Mouse (Mus musculus): ENCODE results near the gene Ttll2. TPM values are rescaled to one million over a fixed set of nuclear protein-coding genes. Genes with fewer than 3 reads are reported as not detected.
"Not testable (repeated sequence)": the region's sequence is repeated elsewhere in the genome, so short reads cannot be mapped to it uniquely, and the experiment has no call there.

The Ttll2 gene
- polyA plus RNA-seq, 1 experiment from 2014 or later: not detected

DNA sequence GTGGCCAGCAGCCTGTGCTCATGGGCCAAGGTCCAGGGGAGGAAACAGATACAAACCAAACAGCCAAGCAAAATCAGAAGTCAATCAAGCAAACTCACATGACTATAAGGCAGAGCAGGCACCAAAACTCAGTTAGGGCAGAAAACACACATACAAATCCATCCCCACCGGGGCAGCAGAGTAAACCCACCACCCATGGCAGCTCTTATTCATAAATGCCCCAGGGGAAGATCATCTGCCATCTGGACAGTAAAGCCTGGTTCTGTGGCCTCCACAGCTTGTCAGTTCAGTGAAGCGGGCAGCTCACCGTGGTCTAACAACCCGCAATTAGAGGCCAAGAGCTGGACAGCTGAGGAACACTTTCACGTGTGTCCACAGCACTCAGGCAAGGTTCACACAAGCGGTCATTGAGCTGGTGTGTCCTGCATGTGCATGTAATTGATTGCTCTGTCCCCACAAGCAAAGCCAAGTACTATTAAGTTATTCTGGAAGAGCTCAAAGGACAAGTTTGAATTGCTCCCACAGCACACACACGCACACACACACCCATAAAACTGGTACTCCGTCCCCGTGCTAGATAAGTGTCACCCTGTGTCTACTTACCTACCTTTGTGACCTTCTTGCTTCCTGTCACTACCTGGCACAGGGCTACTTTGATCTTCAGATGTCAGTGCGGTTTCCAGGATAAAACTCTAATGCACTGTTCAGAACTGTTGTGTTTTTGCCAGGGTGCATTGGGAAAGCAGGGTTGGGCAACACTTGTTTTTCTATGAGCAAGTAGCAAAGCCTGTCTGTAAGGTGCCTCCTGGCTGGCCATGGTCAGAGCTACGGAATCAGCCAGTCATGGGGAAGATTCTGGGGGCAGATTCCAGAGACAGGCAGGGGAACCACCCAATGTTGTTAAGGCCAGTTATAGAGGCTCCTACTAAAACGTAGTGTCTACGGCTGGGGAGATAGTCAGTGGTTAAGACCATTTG, 31.0 kb upstream of the Ttll2 start:
- WGBS: 79% methylated on average over 12 of the region's 13 CpGs
- H3K4me1 ChIP-seq; H3K4me3 ChIP-seq; H3K27me3 ChIP-seq; H3K27ac ChIP-seq; ATAC-seq (ENCODE audit: insufficient number of reproducible peaks, insufficient read depth, low FRiP score, low TSS enrichment, low read depth); H3K4me2 ChIP-seq; H3K36me3 ChIP-seq; H3K9ac ChIP-seq; H3K9me3 ChIP-seq: not testable (repeated sequence)

GRCm38 (mm10) chr17:7382711-7383110, 30.2 kb upstream of the Ttll2 start:
- H3K9ac ChIP-seq; H3K36me3 ChIP-seq; H3K9me3 ChIP-seq; H3K27me3 ChIP-seq; H3K4me2 ChIP-seq; H3K27ac ChIP-seq; ATAC-seq (ENCODE audit: insufficient number of reproducible peaks, insufficient read depth, low FRiP score, low TSS enrichment, low read depth); H3K4me3 ChIP-seq; H3K4me1 ChIP-seq: not testable (repeated sequence)
- WGBS: 92% methylated on average over 1 of the region's 3 CpGs

- not testable (repeated sequence) for H3K9me3 ChIP-seq; ATAC-seq (ENCODE audit: insufficient number of reproducible peaks, insufficient read depth, low FRiP score, low TSS enrichment, low read depth); H3K27me3 ChIP-seq; H3K4me1 ChIP-seq; H3K4me3 ChIP-seq; H3K4me2 ChIP-seq; H3K27ac ChIP-seq; H3K9ac ChIP-seq; H3K36me3 ChIP-seq
- 28% methylated on average over 2 of the region's 3 CpGs for WGBS
These were observed 25.4 kb upstream of the Ttll2 start for GRCm38 (mm10) chr17:7377907-7378306.

- 92% methylated on average over 1 of the region's 3 CpGs for WGBS
- not testable (repeated sequence) for H3K27me3 ChIP-seq, H3K9me3 ChIP-seq, H3K4me2 ChIP-seq, H3K36me3 ChIP-seq, H3K9ac ChIP-seq, H3K4me3 ChIP-seq, H3K27ac ChIP-seq, H3K4me1 ChIP-seq
- ATAC-seq (ENCODE audit: insufficient number of reproducible peaks, insufficient read depth, low FRiP score, low TSS enrichment, low read depth): peak; percentile 50; the same call in 1 of the 2 replicates
These were observed 24.6 kb upstream of the Ttll2 start for GRCm38 (mm10) chr17:7376951-7377700.

GRCm38 (mm10) chr17:7371879-7372278, 19.4 kb upstream of the Ttll2 start, which contains the start of gene Gm49630:
Gene Gm49630, minus strand, starts transcription at chr17:7371979.
- H3K4me2 ChIP-seq; H3K4me1 ChIP-seq; H3K27ac ChIP-seq; H3K9ac ChIP-seq; H3K4me3 ChIP-seq; H3K27me3 ChIP-seq; H3K9me3 ChIP-seq; ATAC-seq (ENCODE audit: insufficient number of reproducible peaks, insufficient read depth, low FRiP score, low TSS enrichment, low read depth); H3K36me3 ChIP-seq: not testable (repeated sequence)
- WGBS: 87% methylated on average over 3 of the region's 5 CpGs

GRCm38 (mm10) chr17:7369401-7369800, 16.9 kb upstream of the Ttll2 start:
- H3K9ac ChIP-seq, H3K4me1 ChIP-seq: not testable (repeated sequence)

DNA sequence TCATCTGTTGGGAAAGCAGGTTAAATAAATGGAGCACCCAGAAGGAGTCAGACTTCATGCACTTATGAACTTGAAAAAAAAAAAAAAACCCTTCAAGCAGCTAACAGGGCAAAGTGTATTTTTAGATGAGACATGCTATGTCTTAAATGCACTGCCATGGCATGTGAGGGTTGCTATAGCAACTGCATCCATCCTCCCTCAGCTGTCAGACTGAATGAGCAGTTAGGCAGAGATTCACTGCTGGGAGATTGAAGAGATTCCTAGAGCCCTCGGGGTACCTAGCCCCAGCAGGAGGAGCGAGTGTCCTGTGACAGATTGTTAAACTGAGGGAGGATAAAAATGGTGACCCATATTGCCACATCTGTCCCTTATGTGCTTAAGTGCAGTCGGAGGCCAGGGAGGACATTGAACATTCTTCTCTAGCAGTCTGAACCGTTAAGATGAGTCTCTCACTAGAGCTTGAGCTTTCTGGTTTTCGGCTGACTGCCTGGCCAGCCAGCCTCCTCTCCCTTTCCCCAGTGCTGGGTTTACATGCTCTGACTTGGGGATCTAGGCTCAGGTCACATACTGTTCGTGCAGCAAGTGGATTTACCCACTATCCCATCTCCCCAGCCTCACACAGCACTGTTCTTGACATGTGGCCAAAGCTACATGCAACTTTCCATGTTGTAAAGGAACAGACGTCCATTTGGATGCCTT, 14.3 kb upstream of the Ttll2 start:
- WGBS: 31% methylated on average over 5 of the region's 7 CpGs
- ATAC-seq (ENCODE audit: insufficient number of reproducible peaks, insufficient read depth, low FRiP score, low TSS enrichment, low read depth): not testable (repeated sequence)

More at GRCm38 (mm10) chr17:7369401-7369800, 16.9 kb upstream of the Ttll2 start:
- not testable (repeated sequence) for H3K36me3 ChIP-seq; H3K27me3 ChIP-seq; H3K9me3 ChIP-seq; ATAC-seq (ENCODE audit: insufficient number of reproducible peaks, insufficient read depth, low FRiP score, low TSS enrichment, low read depth); H3K4me3 ChIP-seq; H3K4me2 ChIP-seq; H3K27ac ChIP-seq
- WGBS: 78% methylated on average over 5 of the region's 6 CpGs

GRCm38 (mm10) chr17:7366265-7366664, 13.8 kb upstream of the Ttll2 start:
- not testable (repeated sequence) for H3K36me3 ChIP-seq; ATAC-seq (ENCODE audit: insufficient number of reproducible peaks, insufficient read depth, low FRiP score, low TSS enrichment, low read depth); H3K9me3 ChIP-seq; H3K4me3 ChIP-seq; H3K9ac ChIP-seq; H3K4me1 ChIP-seq; H3K27me3 ChIP-seq; H3K4me2 ChIP-seq; H3K27ac ChIP-seq
- 29% methylated on average over 1 of the region's 1 CpGs for WGBS

More for the DNA sequence above, 14.3 kb upstream of the Ttll2 start:
- H3K36me3 ChIP-seq, H3K9me3 ChIP-seq, H3K9ac ChIP-seq, H3K27ac ChIP-seq, H3K27me3 ChIP-seq, H3K4me3 ChIP-seq, H3K4me2 ChIP-seq, H3K4me1 ChIP-seq: not testable (repeated sequence)

DNA sequence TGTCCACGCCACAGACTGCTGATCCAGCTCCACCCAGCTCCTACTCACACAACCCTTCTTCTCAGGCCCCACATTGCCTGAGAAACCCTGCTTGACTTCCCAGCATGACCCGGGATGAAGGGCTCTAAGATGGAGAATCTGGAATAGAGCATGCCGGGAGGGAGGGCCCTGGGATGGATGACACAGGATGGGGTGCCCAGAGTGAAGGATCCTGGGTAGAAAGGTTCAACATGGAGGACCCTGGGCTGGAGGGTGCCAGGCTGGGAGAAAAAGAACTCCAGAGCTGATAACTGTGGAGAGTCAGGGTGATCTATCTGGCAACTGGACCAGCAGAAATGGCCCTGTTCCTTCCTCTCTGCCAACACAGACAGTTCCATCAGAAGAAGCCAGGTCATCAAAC, 13.1 kb upstream of the Ttll2 start:
- H3K9ac ChIP-seq; H3K27me3 ChIP-seq; H3K4me3 ChIP-seq; H3K4me1 ChIP-seq; H3K36me3 ChIP-seq; H3K9me3 ChIP-seq; ATAC-seq (ENCODE audit: insufficient number of reproducible peaks, insufficient read depth, low FRiP score, low TSS enrichment, low read depth); H3K27ac ChIP-seq; H3K4me2 ChIP-seq: not testable (repeated sequence)
- WGBS: 67% methylated on average over 1 of the region's 3 CpGs

- not testable (repeated sequence) for H3K36me3 ChIP-seq; H3K9ac ChIP-seq; H3K4me2 ChIP-seq; H3K27ac ChIP-seq; H3K9me3 ChIP-seq; H3K27me3 ChIP-seq; ATAC-seq (ENCODE audit: insufficient number of reproducible peaks, insufficient read depth, low FRiP score, low TSS enrichment, low read depth); H3K4me3 ChIP-seq; H3K4me1 ChIP-seq
- WGBS: 83% methylated on average over 9 of the region's 9 CpGs
These were observed 8.4 kb upstream of the Ttll2 start for GRCm38 (mm10) chr17:7360749-7361465.

DNA sequence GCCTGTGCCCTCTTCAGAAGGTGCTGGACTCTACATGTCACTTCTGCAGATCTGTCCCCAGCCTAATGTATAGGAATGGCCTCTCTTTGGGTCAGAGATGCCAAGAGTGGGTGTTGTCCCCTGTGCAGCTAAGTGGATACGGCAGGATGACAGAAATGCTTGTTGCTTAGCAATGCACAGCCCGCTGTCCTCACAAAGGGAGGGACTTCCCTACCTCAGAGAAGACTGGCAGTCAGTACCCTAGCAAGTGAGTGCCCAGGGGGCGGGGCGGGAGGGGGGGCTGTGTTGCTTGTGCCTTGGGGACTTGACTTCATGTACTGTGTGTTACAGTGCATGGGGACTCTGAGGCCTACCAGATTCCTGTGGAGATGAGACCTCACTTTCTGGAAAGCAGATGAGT, 7.3 kb upstream of the Ttll2 start:
- H3K9ac ChIP-seq, H3K4me2 ChIP-seq, H3K27me3 ChIP-seq, H3K4me1 ChIP-seq, H3K27ac ChIP-seq, H3K36me3 ChIP-seq, H3K9me3 ChIP-seq, H3K4me3 ChIP-seq: not testable (repeated sequence)
- WGBS: 86% methylated on average over 4 of the region's 4 CpGs
- ATAC-seq (ENCODE audit: insufficient number of reproducible peaks, insufficient read depth, low FRiP score, low TSS enrichment, low read depth): 0 out of 2 replicates have a peak, but pooled peaks have one; percentile 15
